Mouse (Mus musculus) small intestine, adult 2 months (tissue): Measurements from ENCODE around the gene Gm20388.

Source experiments
- CTCF ChIP-seq: fragments of 200-500 bp; IDR thresholded peaks from 2 replicates; pipeline ENCODE4 v1.5.1; 2012; ENCODE audit warnings: low read depth, mild to moderate bottlenecking, control low read depth, inconsistent platforms, low read length, moderate library complexity, mixed read lengths; ENCODE audit not compliant: insufficient replicate concordance, insufficient read length; ENCODE audit errors: extremely low read depth
- POLR2A ChIP-seq: fragments of 200-500 bp; IDR thresholded peaks from 2 replicates; pipeline ENCODE4 v1.6.1; 2012; ENCODE audit warnings: low read depth, mild to moderate bottlenecking, control low read depth, inconsistent platforms, low read length, moderate library complexity

- no peak for TF ChIP-seq CTCF
- no peak for TF ChIP-seq POLR2A
These were observed 632.4 kb downstream of the Gm20388 start for GRCm38 (mm10) chr8:120542995-120543394.
